Mouse (Mus musculus): ENCODE measurements at regions not wholly inside any gene's neighbourhood (a gene's known extent, or its start where the extent isn't known, plus 50 kb on each side); places are given as distances from the start of the nearest gene placed in this dataset.

DNA sequence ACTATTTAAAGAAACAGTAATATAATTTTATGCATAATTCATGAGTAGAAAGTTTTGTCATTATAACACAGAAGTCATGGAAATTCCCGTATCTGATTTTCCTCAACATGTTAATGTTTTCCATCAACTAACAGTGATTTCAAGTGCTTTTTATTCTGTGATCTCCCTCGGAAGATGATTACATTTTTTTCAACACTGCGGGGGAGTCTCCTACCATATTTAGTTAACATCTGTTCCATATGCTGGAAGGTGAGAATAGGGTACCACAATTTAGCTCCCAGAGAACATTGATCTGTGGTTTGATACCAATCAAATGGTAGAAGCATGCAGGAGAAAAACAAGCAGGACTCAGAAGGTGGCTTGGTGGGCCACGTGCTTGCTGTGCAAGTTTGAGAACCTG lies 321.1 kb upstream of the Pmfbp1 start:
- H3K9me3 ChIP-seq (replicated peaks; ENCODE audit: low read length), result peaks cover 4% of the 10 kb centered on the region
- no peaks in the 10 kb centered on the region for H3K36me3 ChIP-seq (replicated peaks in 1 of 2; ENCODE audit: control insufficient read depth in 1 of 2, insufficient read depth in 1 of 2, low read length in 1 of 2)
- TF ChIP-seq MEF2A (IDR thresholded peaks at IDR 0.05; ENCODE audit: borderline replicate concordance, low read depth, low read length), result no peak
- no peak overlapping the region for H3K9ac ChIP-seq (ENCODE audit: insufficient read depth, low read depth)
- in situ Hi-C loops (cut with MboI; ENCODE audit: low pct_ligation_motif_present, low pct_unique_long_range_greater_than_20kb, low sequenced_read_pairs), result no loop called here
- dilution Hi-C loops (cut with MboI; ENCODE audit: extremely low pct_ligation_motif_present, extremely low pct_unique_long_range_greater_than_20kb, low sequenced_read_pairs), result no loop called here
- H3K4me2 ChIP-seq (ENCODE audit: insufficient read depth, low read depth, poor library complexity, severe bottlenecking), result no peak overlapping the region
- peaks cover 0 to 3% of the 10 kb centered on the region in 2 experiments; a peak in 2 of 4 replicates for H3K4me1 ChIP-seq (ENCODE audit: control insufficient read depth in 1 of 2, insufficient read depth in 2 of 2)
- no peak overlapping the region for H3K4me3 ChIP-seq (replicated peaks in 1 of 3; ENCODE audit: low read depth in 2 of 3, low read length in 2 of 3, poor library complexity in 1 of 3)
- H3K27ac ChIP-seq (ENCODE audit: insufficient read depth, low read depth), result no peak overlapping the region
- no peak for DNase-seq (ENCODE audit: extremely low read depth)
- no peaks in the 10 kb centered on the region for H3K27me3 ChIP-seq (replicated peaks)
- H3K79me2 ChIP-seq (replicated peaks; ENCODE audit: control insufficient read depth, extremely low read depth, insufficient read depth, poor library complexity, severe bottlenecking), result no peaks in the 10 kb centered on the region

GRCm38 (mm10) chr8:109185558-109186198 lies 308.1 kb upstream of the Pmfbp1 start:
- DNase-seq (ENCODE audit: extremely low read depth), result peak; percentile 16
- no peak for TF ChIP-seq ZNF384 (IDR thresholded peaks at IDR 0.05; ENCODE audit: low read depth, low read length)
- TF ChIP-seq KAT2A (IDR thresholded peaks at IDR 0.05; ENCODE audit: insufficient replicate concordance, low read length), result no peak
- TF ChIP-seq CTCF (conservative IDR thresholded peaks at IDR 0.05 in 1 of 2, IDR thresholded peaks at IDR 0.05 in 1 of 2; ENCODE audit: low read depth in 2 of 2, low read length in 2 of 2), result peak in 1 of 2 experiments; percentile 68; a peak in 2 of 4 replicates
- 0 out of 2 replicates have a peak, but pooled peaks have one; percentile 9 for TF ChIP-seq ELF1 (IDR thresholded peaks at IDR 0.05; ENCODE audit: low read depth, low read length)
- no peak for TF ChIP-seq TBP (conservative IDR thresholded peaks at IDR 0.05; ENCODE audit: low read depth, low read length)
- no peak for TF ChIP-seq ZKSCAN1 (IDR thresholded peaks at IDR 0.05; ENCODE audit: borderline replicate concordance, low read depth, low read length)
- TF ChIP-seq SMC3 (IDR thresholded peaks at IDR 0.05; ENCODE audit: low read depth, low read length), result peak; percentile 56
- no peak for TF ChIP-seq USF1 (IDR thresholded peaks at IDR 0.05; ENCODE audit: low read depth, low read length)
- no peak for TF ChIP-seq RCOR1 (conservative IDR thresholded peaks at IDR 0.05; ENCODE audit: low read depth, low read length)
- TF ChIP-seq EP300 (IDR thresholded peaks at IDR 0.05; ENCODE audit: low read length), result no peak
- peak; percentile 72 for TF ChIP-seq RAD21 (IDR thresholded peaks at IDR 0.05; ENCODE audit: low read depth, low read length)
- Histone ChIP-seq H3K4me1 (ENCODE audit: control insufficient read depth in 1 of 2, insufficient read depth in 2 of 2) (no peaks in the 10 kb centered on the region), H3K4me3 (replicated peaks in 1 of 3; ENCODE audit: low read depth in 2 of 3, low read length in 2 of 3, poor library complexity in 1 of 3) (no peak overlapping the region), H3K9me3 (replicated peaks; ENCODE audit: low read length) (no peaks in the 10 kb centered on the region), H3K36me3 (replicated peaks in 1 of 2; ENCODE audit: control insufficient read depth in 1 of 2, insufficient read depth in 1 of 2, low read length in 1 of 2) (no peaks in the 10 kb centered on the region), H3K27me3 (replicated peaks) (no peaks in the 10 kb centered on the region), H3K4me2 (ENCODE audit: insufficient read depth, low read depth, poor library complexity, severe bottlenecking) (peak overlapping the region; percentile 48), H3K27ac (ENCODE audit: insufficient read depth, low read depth) (no peak overlapping the region), H3K9ac (ENCODE audit: insufficient read depth, low read depth) (no peak overlapping the region), H3K79me2 (replicated peaks; ENCODE audit: control insufficient read depth, extremely low read depth, insufficient read depth, poor library complexity, severe bottlenecking) (no peaks in the 10 kb centered on the region)
- dilution Hi-C loops (cut with MboI; ENCODE audit: extremely low pct_ligation_motif_present, extremely low pct_unique_long_range_greater_than_20kb, low sequenced_read_pairs) (no loop called here), in situ Hi-C loops (cut with MboI; ENCODE audit: low pct_ligation_motif_present, low pct_unique_long_range_greater_than_20kb, low sequenced_read_pairs) (no loop called here)

DNA sequence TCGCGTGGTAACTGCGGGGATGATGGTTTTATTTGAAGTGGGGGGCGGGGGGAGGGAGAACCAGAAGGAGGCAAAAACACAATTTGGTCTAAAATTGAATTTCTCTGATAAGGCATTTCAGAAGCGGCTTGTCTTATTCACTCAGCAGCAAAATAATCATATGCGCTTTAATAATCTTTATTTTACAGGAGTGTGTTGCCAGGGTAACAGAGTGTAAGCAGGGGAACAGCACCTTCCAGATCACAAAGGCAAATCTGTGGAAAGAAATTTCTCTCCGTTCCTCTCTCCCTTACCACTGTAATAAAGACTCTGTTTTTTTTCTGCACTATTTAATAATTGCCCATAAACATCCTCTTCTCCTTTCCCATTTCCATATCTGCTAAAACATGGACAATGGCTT lies 306.2 kb upstream of the Pmfbp1 start:
- Histone ChIP-seq H3K27me3 (replicated peaks) (no peaks in the 10 kb centered on the region), H3K79me2 (replicated peaks; ENCODE audit: control insufficient read depth, extremely low read depth, insufficient read depth, poor library complexity, severe bottlenecking) (no peaks in the 10 kb centered on the region), H3K9me3 (replicated peaks; ENCODE audit: low read length) (no peaks in the 10 kb centered on the region), H3K9ac (ENCODE audit: insufficient read depth, low read depth) (no peak overlapping the region), H3K4me1 (ENCODE audit: control insufficient read depth in 1 of 2, insufficient read depth in 2 of 2) (no peaks in the 10 kb centered on the region), H3K4me3 (replicated peaks in 1 of 3; ENCODE audit: low read depth in 2 of 3, low read length in 2 of 3, poor library complexity in 1 of 3) (no peak overlapping the region), H3K27ac (ENCODE audit: insufficient read depth, low read depth) (no peak overlapping the region), H3K36me3 (replicated peaks in 1 of 2; ENCODE audit: control insufficient read depth in 1 of 2, insufficient read depth in 1 of 2, low read length in 1 of 2) (no peaks in the 10 kb centered on the region), H3K4me2 (ENCODE audit: insufficient read depth, low read depth, poor library complexity, severe bottlenecking) (no peak overlapping the region)
- no peak for DNase-seq (ENCODE audit: extremely low read depth)
- TF ChIP-seq MXI1 (IDR thresholded peaks at IDR 0.05; ENCODE audit: low read depth, low read length) (no peak), SIN3A (IDR thresholded peaks at IDR 0.05; ENCODE audit: low read length) (no peak), MYC (IDR thresholded peaks at IDR 0.05; ENCODE audit: low read depth, low read length) (no peak), E2F4 (IDR thresholded peaks at IDR 0.05; ENCODE audit: insufficient replicate concordance, low read depth, low read length) (no peak), NELFE (IDR thresholded peaks at IDR 0.05; ENCODE audit: low read depth, low read length) (no peak), GABPA (IDR thresholded peaks at IDR 0.05; ENCODE audit: insufficient replicate concordance, low read depth, low read length) (no peak), IRF4 (IDR thresholded peaks at IDR 0.05; ENCODE audit: low read depth, low read length) (no peak)
- dilution Hi-C loops (cut with MboI; ENCODE audit: extremely low pct_ligation_motif_present, extremely low pct_unique_long_range_greater_than_20kb, low sequenced_read_pairs) (no loop called here), in situ Hi-C loops (cut with MboI; ENCODE audit: low pct_ligation_motif_present, low pct_unique_long_range_greater_than_20kb, low sequenced_read_pairs) (no loop called here)

Measured in CH12.LX (cell line).